Mouse (Mus musculus) liver, embryonic 11.5 days (tissue): ENCODE results near the gene Trmt61a. TPM values are rescaled to one million over a fixed set of nuclear protein-coding genes. Genes with fewer than 3 reads are reported as not detected.

Source experiments
- ATAC-seq: fragments of 200-750 bp; cut with Nextera tagmentation; replicated peaks from 2 replicates; pipeline ENCODE4 v1.8.0; 2017; ENCODE audit warnings: moderate number of reproducible peaks, mild to moderate bottlenecking, moderate TSS enrichment, moderate library complexity; ENCODE audit not compliant: low FRiP score
- DNase-seq: peaks from one replicate; pipeline ENCODE4 v3.0.0-alpha.2; 2017; ENCODE audit warnings: low spot score
- H3K27ac ChIP-seq: fragments of 300-500 bp; sonication (generic); 2 replicates; pipeline ENCODE4 v1.5.1; 2014; ENCODE audit warnings: mild to moderate bottlenecking, low read depth, low read length, control low read depth
- H3K27me3 ChIP-seq: fragments of 300-500 bp; sonication (generic); replicated peaks from 2 replicates; pipeline ENCODE4 v1.6.1; 2014; ENCODE audit warnings: low read length, mixed read lengths; ENCODE audit not compliant: control insufficient read depth, insufficient read depth
- H3K36me3 ChIP-seq: fragments of 300-500 bp; sonication (generic); 2 replicates; pipeline ENCODE4 v1.6.1; 2014; ENCODE audit warnings: mild to moderate bottlenecking, low read length, moderate library complexity, mixed read lengths; ENCODE audit not compliant: control insufficient read depth, insufficient read depth
- H3K4me1 ChIP-seq: fragments of 300-500 bp; sonication (generic); replicated peaks from 2 replicates; pipeline ENCODE4 v1.6.1; 2014; ENCODE audit warnings: low read length, mixed read lengths; ENCODE audit not compliant: control insufficient read depth, insufficient read depth
- H3K4me2 ChIP-seq: fragments of 300-500 bp; sonication (generic); 2 replicates; pipeline ENCODE4 v1.6.1; 2014; ENCODE audit warnings: mild to moderate bottlenecking, control low read depth, moderate library complexity
- H3K4me3 ChIP-seq: fragments of 300-500 bp; sonication (generic); 2 replicates; pipeline ENCODE4 v1.5.1; 2014; ENCODE audit warnings: low read depth, low read length, control low read depth
- H3K9ac ChIP-seq: fragments of 300-500 bp; sonication (generic); 2 replicates; pipeline ENCODE4 v1.6.1; 2014; ENCODE audit warnings: low read depth, low read length, control low read depth
- H3K9me3 ChIP-seq: fragments of 300-500 bp; sonication (generic); 2 replicates; pipeline ENCODE4 v1.6.1; 2016; ENCODE audit warnings: low read length, inconsistent platforms, mixed read lengths; ENCODE audit not compliant: control insufficient read depth
- WGBS: fragments of 180-500 bp; shearing (Covaris S2); extraction: QIAGEN DNeasy Blood & Tissue Kit; methylation state at CpG from one replicate; pipeline ENCODE4 v1.1.7; 2014; 5-methylcytosine and 5-hydroxymethylcytosine counted together
- polyA plus RNA-seq: library from polyadenylated mRNA; unstranded; fragments of >200 nt; fragmentation: Nextera tagmentation; extraction: Ambion mirVana; gene quantifications from 2 replicates; pipeline ENCODE4 v1.2.1, GENCODE M21; 2014

Gene Trmt61a
- polyA plus RNA-seq, 1 experiment from 2014 or later = 21.0 TPM

DNA sequence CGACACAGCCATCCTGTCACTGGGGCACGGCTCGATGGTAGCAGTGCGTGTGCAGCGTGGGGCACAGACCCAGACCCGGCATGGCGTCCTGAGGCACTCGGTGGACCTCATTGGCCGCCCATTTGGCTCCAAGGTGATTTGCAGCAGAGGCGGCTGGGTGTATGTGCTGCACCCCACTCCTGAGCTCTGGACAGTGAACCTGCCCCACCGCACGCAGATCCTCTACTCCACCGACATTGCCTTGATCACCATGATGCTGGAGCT lies 697 bp downstream of the Trmt61a start:
- Histone ChIP-seq H3K4me2 (peak overlapping the region; percentile 84), H3K4me3 (peak overlapping the region; percentile 91), H3K36me3 (peaks cover 5% of the 10 kb centered on the region), H3K27ac (0 out of 2 replicates have a peak overlapping the region, but pooled peaks have one; percentile 9), H3K27me3 (peaks cover 9% of the 10 kb centered on the region), H3K4me1 (peaks cover 20% of the 10 kb centered on the region), H3K9ac (peak overlapping the region; percentile 84), H3K9me3 (no peaks in the 10 kb centered on the region)
- ATAC-seq (peak; percentile 11; the same call in 1 of the 2 replicates), DNase-seq (no peak)
- 6% methylated on average over 13 of the region's 13 CpGs for WGBS

DNA sequence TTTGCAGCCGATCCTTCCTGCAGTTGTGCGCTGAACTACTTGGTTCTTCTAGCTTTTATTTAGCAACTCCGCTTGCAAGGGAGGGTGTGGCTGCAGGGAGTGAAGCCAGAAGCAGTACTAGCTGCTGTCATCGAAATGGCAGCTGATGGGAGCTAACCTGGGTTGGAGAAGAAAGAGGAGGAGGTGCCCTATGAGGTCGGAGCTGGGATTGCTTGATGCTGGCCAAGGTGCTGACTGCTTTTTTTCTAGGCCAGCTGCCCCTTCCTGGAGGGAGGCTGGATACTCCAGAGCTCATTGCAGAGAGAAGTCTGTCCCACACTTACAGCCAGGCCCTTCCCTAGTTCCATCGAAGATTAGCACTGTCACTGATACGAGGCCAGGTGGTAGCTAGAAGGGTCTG lies 1.1 kb downstream of the Trmt61a start:
- Histone ChIP-seq H3K9me3 (no peaks in the 10 kb centered on the region), H3K27ac (0 out of 2 replicates have a peak overlapping the region, but pooled peaks have one; percentile 9), H3K36me3 (peaks cover 5% of the 10 kb centered on the region), H3K4me2 (peak overlapping the region; percentile 84), H3K4me3 (peak overlapping the region; percentile 91), H3K9ac (peak overlapping the region; percentile 84), H3K4me1 (peaks cover 20% of the 10 kb centered on the region), H3K27me3 (peaks cover 5% of the 10 kb centered on the region)
- ATAC-seq = no peak
- DNase-seq = no peak
- 31% methylated on average over 7 of the region's 7 CpGs for WGBS

DNA sequence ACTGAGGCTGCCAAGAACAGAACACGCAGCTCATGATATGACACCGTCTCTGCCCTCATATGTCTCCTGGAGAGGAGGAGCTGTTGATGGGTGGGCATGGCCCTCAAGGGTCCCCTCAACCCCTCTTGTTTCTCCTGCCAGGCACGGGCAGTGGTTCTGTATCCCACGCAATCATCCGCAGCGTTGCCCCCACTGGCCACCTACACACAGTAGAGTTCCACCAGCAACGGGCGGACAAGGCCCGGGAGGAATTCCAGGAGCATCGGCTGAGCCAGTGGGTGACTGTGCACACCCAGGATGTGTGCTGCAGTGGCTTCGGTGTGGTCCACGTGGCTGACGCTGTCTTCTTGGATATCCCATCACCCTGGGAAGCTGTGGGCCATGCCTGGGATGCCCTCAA lies 2.8 kb downstream of the Trmt61a start:
- H3K4me2 ChIP-seq = no peak overlapping the region
- no peaks in the 10 kb centered on the region for H3K9me3 ChIP-seq
- no peak overlapping the region for H3K4me3 ChIP-seq
- H3K4me1 ChIP-seq = peaks cover 20% of the 10 kb centered on the region
- no peak overlapping the region for H3K27ac ChIP-seq
- H3K36me3 ChIP-seq = peaks cover 5% of the 10 kb centered on the region
- H3K9ac ChIP-seq = no peak overlapping the region
- ATAC-seq (no peak), DNase-seq (no peak)
- no peaks in the 10 kb centered on the region for H3K27me3 ChIP-seq
- 93% methylated on average over 13 of the region's 13 CpGs for WGBS

- 84% methylated on average over 8 of the region's 8 CpGs for WGBS
- Histone ChIP-seq H3K27ac (no peak overlapping the region), H3K36me3 (peaks cover 5% of the 10 kb centered on the region)
Observed at GRCm38 (mm10) chr12:111681305-111681704, 3.4 kb downstream of the Trmt61a start.

GRCm38 (mm10) chr12:111682003-111682402 lies 4.1 kb downstream of the Trmt61a start:
- DNase-seq (no peak), ATAC-seq (no peak)
- no peak overlapping the region for H3K4me3 ChIP-seq
- peaks cover 5% of the 10 kb centered on the region for H3K36me3 ChIP-seq
- H3K9ac ChIP-seq = no peak overlapping the region
- peaks cover 20% of the 10 kb centered on the region for H3K4me1 ChIP-seq
- H3K9me3 ChIP-seq = no peaks in the 10 kb centered on the region
- no peak overlapping the region for H3K27ac ChIP-seq
- H3K4me2 ChIP-seq = no peak overlapping the region
- WGBS = 82% methylated on average over 5 of the region's 5 CpGs
- no peaks in the 10 kb centered on the region for H3K27me3 ChIP-seq

More at GRCm38 (mm10) chr12:111681305-111681704, 3.4 kb downstream of the Trmt61a start:
- Histone ChIP-seq H3K9me3 (no peaks in the 10 kb centered on the region), H3K4me1 (peaks cover 20% of the 10 kb centered on the region), H3K27me3 (no peaks in the 10 kb centered on the region), H3K4me3 (no peak overlapping the region), H3K4me2 (no peak overlapping the region), H3K9ac (no peak overlapping the region)
- DNase-seq = no peak
- ATAC-seq = no peak

DNA sequence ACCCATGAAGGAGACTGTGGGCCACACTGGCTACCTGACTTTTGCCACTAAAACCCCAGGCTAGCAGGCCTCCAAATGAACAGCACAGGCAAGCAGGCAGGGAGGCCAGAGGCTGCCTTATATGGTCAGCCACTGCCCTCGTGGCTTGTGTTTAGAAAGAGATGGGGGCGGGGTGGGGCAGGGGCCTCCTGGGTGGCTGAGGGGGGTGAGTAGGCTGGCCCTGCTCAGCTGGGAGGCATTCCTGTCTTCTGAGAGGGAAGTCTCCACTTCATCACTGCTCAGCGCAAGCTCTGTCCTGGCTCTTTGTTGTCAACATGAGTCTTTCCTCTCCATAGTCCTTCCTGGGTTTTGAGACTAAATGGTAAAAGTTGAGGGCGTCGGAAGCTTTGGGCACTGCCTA lies 4.9 kb downstream of the Trmt61a start:
- Histone ChIP-seq H3K27ac (0 out of 2 replicates have a peak overlapping the region, but pooled peaks have one; percentile 3), H3K4me3 (no peak overlapping the region), H3K9ac (no peak overlapping the region)

DNA sequence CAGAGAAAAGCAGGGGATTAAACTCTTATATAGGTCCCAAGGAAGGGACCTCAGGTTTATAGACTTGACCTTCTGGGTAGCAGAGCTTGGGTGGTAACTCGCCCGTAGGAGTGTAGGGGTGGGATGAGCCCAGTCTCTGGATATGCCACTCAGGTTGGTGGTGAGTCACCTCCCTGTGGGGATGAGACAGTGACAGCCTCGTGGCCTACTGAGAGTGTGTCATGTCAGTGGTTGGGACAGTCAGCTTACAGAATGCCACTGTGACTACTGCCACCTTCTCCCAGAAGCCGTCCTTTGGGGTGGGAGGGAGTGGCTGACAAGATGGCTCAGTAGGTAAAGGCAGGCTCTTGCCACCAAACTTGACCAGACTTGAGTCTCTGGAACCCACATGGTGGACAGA lies 8.5 kb downstream of the Trmt61a start:
- DNase-seq (no peak), ATAC-seq (no peak)
- H3K4me1 ChIP-seq = peaks cover 6% of the 10 kb centered on the region
- H3K27ac ChIP-seq = no peak overlapping the region
- no peak overlapping the region for H3K4me2 ChIP-seq
- peaks cover 2% of the 10 kb centered on the region for H3K36me3 ChIP-seq
- no peaks in the 10 kb centered on the region for H3K27me3 ChIP-seq
- no peak overlapping the region for H3K4me3 ChIP-seq
- 79% methylated on average over 4 of the region's 4 CpGs for WGBS
- H3K9me3 ChIP-seq = no peaks in the 10 kb centered on the region
- no peak overlapping the region for H3K9ac ChIP-seq

More for the DNA sequence above, 4.9 kb downstream of the Trmt61a start:
- peaks cover 14% of the 10 kb centered on the region for H3K4me1 ChIP-seq
- DNase-seq (no peak), ATAC-seq (no peak)
- peaks cover 5% of the 10 kb centered on the region for H3K36me3 ChIP-seq
- WGBS = 68% methylated on average over 5 of the region's 5 CpGs
- H3K9me3 ChIP-seq = no peaks in the 10 kb centered on the region
- no peak overlapping the region for H3K4me2 ChIP-seq
- no peaks in the 10 kb centered on the region for H3K27me3 ChIP-seq

DNA sequence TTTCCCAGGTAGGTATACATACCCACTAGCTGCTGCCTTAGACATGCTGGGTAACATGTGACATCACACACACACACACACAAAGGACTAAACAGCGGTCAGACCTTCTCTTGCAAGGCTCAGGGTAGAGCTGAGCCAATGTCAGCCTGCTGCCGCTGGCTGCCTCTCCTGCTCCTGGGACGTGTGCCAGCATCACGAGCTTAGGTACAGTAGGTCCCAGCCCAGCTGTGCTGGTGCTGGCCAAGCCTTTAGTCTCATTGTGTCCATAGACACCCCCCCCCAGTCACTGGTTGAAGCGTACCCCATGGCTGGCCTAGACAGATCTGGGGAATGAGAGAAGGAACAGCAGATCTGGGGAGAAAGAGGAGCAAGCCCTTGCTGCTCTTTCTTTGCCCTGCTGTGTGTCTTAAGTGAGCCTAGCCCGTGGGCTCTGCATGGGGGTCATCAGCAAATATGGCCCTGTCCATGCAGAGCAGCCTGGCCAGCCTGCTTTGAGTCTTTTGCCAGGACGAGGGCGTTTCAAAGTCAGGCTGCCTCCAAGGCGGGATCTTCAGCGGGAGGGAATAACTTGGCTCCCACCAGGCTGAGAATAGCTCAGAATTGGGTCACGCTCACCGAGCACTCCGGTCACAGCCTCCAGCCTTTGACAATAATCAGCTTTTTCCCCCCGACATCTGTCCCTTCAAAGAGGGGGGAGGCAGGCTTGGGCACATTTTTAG lies 9.6 kb downstream of the Trmt61a start:
- H3K4me3 ChIP-seq = no peak overlapping the region
- ATAC-seq (no peak), DNase-seq (no peak)
- H3K27me3 ChIP-seq = no peaks in the 10 kb centered on the region
- no peaks in the 10 kb centered on the region for H3K9me3 ChIP-seq
- no peak overlapping the region for H3K9ac ChIP-seq
- 47% methylated on average over 14 of the region's 14 CpGs for WGBS
- no peak overlapping the region for H3K4me2 ChIP-seq
- no peak overlapping the region for H3K27ac ChIP-seq
- H3K36me3 ChIP-seq = peaks cover 2% of the 10 kb centered on the region
- H3K4me1 ChIP-seq = peaks cover 9% of the 10 kb centered on the region

- H3K27ac ChIP-seq = no peak overlapping the region
- H3K4me3 ChIP-seq = no peak overlapping the region
- no peak overlapping the region for H3K4me2 ChIP-seq
- DNase-seq (no peak), ATAC-seq (no peak)
- no peak overlapping the region for H3K9ac ChIP-seq
- H3K9me3 ChIP-seq = no peaks in the 10 kb centered on the region
- WGBS = 20% methylated on average over 2 of the region's 2 CpGs
- no peaks in the 10 kb centered on the region; the same call in 1 of the 2 replicates for H3K36me3 ChIP-seq
- H3K4me1 ChIP-seq = peaks cover 12% of the 10 kb centered on the region
- no peaks in the 10 kb centered on the region for H3K27me3 ChIP-seq
Observed at GRCm38 (mm10) chr12:111688069-111688428, 10.1 kb downstream of the Trmt61a start.
